Mouse (Mus musculus) T-helper 1 cell (primary cell): ENCODE measurements around the gene Snrnp48.

Experiments used
- in situ Hi-C: fragments of 300-600 bp; cut with MboI, MseI; formaldehyde crosslinking; loops from one replicate; pipeline ENCODE4 v1.15.1; 2025; ENCODE audit warnings: high pct_unique_total_duplicates

The Snrnp48 gene

GRCm38 (mm10) chr13:38253696-38254095, 49.0 kb downstream of the Snrnp48 start:
- in situ Hi-C loops, result loop anchor here (10.0 kb wide), 1 partner anchor 421 kb away; no protein-coding TSS in a partner anchor

- in situ Hi-C loops, result loop anchor here (10.0 kb wide), 1 partner anchor 416 kb away; no protein-coding TSS in a partner anchor
These were observed 54.2 kb downstream of the Snrnp48 start for GRCm38 (mm10) chr13:38258901-38259300.

- in situ Hi-C loops, result no loop called here
These were observed 64.4 kb downstream of the Snrnp48 start for GRCm38 (mm10) chr13:38269055-38269692.

DNA sequence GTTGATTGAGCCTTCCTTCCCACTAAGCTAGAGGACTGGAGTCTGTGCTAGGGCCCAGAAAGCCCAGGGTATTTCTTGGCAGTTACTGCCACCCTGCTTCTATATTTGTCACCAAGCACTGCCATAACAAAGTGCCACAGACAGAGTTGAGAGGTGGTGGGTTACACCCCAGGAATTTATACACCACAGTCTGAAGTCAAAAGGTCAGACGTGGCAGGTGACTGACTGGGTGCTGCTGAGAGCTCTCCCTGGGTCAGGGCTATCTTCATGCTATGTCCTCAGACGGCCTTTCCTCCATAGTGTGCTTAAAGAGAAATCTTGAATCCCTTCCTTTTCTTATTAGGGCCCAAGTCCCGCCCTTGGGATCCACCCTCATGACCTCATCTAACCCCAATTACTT, 67.9 kb downstream of the Snrnp48 start:
- in situ Hi-C loops, result no loop called here
